Mouse (Mus musculus): ENCODE results near the gene Hepacam.

DNA sequence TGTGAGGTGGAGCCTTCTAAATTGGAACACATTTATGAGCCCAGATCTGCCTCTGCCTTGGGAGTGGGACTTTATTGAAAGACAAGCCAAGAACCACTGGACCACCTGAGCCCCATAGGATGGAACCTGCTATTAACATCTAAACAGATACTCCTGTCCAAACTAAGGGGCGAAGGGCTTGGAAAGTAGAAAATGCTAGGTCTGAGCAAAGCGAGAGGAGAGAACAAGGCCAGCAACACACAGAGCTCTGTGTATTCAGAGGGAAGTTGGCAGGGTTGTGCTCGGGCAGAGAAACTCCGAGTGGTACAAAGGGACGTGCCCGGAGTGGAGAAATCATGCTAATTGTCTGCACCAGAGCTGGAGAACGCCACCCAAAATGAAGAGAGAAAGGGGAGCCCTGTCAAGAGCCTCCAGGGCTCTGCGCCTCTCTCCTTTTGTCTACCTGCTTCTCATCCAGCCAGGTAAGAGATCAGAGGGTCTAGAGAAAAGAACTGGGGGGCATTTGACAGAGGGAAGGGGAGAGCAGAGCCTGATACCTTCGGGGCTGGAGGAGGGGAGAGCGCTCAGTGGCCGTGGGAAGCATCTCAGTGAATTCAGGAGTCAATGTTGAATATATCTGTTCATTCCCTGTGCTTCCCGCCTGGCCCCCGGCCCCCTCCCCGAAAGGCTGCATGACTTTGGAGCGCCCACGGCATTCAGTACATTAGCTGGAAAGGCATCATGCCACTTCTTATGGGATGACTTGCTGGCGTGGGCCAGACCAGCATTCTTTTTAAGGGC lies at the start of gene Hepacam:
- TF ChIP-seq CTCF (conservative IDR thresholded peaks at IDR 0.05; ENCODE audit: low read length) (no peak), NANOG (IDR thresholded peaks at IDR 0.05; ENCODE audit: borderline replicate concordance, low read length) (no peak), POU5F1 (IDR thresholded peaks at IDR 0.05; ENCODE audit: borderline replicate concordance, low read length) (no peak)
